Mouse (Mus musculus) brain, embryonic 14.5 days (tissue): ENCODE results near the gene Xrcc6. TPM values are rescaled to one million over a fixed set of nuclear protein-coding genes. Genes with fewer than 3 reads are reported as not detected.
"Not testable (repeated sequence)": the region's sequence is repeated elsewhere in the genome, so short reads cannot be mapped to it uniquely, and the experiment has no call there.

ENCODE experiments used
- DNase-seq: peaks from one replicate; pipeline ENCODE4 v3.0.0-alpha.2; 2011; ENCODE audit warnings: low read depth
- CTCF ChIP-seq: fragments of 200-500 bp; IDR thresholded peaks from 2 replicates; pipeline ENCODE4 v1.5.1; 2012; ENCODE audit warnings: inconsistent platforms, mild to moderate bottlenecking, moderate library complexity, borderline replicate concordance; ENCODE audit not compliant: insufficient read depth, insufficient read length; ENCODE audit errors: extremely low read depth
- POLR2A ChIP-seq: fragments of 200-500 bp; IDR thresholded peaks from 2 replicates; pipeline ENCODE4 v1.6.1; 2012; ENCODE audit warnings: mild to moderate bottlenecking, inconsistent platforms, borderline replicate concordance; ENCODE audit not compliant: poor library complexity, insufficient read depth, insufficient read length, severe bottlenecking; ENCODE audit errors: extremely low read depth
- polyA plus RNA-seq: library from polyadenylated mRNA; depleted of rRNA; stranded (reverse); fragments of >200 nt; gene quantifications from 2 replicates; pipeline ENCODE4 v1.2.3, GENCODE M21; 2012

The Xrcc6 gene
- polyA plus RNA-seq, 1 experiment = 27.6 TPM

GRCm38 (mm10) chr15:81955414-81955813 lies 32.2 kb upstream of the Xrcc6 start:
- TF ChIP-seq CTCF (no peak), POLR2A (no peak)

GRCm38 (mm10) chr15:81956457-81956856 lies 31.2 kb upstream of the Xrcc6 start:
- peak; percentile 47 for DNase-seq
- TF ChIP-seq CTCF (peak; percentile 75), POLR2A (no peak)

More at GRCm38 (mm10) chr15:81955414-81955813, 32.2 kb upstream of the Xrcc6 start:
- no peak for DNase-seq

- no peak for TF ChIP-seq CTCF
- no peak for TF ChIP-seq POLR2A
- no peak for DNase-seq
Observed at GRCm38 (mm10) chr15:81957598-81957997, 30.0 kb upstream of the Xrcc6 start.

- no peak for DNase-seq
- TF ChIP-seq CTCF = no peak
- no peak for TF ChIP-seq POLR2A
Observed at GRCm38 (mm10) chr15:81958906-81959305, 28.7 kb upstream of the Xrcc6 start.

DNA sequence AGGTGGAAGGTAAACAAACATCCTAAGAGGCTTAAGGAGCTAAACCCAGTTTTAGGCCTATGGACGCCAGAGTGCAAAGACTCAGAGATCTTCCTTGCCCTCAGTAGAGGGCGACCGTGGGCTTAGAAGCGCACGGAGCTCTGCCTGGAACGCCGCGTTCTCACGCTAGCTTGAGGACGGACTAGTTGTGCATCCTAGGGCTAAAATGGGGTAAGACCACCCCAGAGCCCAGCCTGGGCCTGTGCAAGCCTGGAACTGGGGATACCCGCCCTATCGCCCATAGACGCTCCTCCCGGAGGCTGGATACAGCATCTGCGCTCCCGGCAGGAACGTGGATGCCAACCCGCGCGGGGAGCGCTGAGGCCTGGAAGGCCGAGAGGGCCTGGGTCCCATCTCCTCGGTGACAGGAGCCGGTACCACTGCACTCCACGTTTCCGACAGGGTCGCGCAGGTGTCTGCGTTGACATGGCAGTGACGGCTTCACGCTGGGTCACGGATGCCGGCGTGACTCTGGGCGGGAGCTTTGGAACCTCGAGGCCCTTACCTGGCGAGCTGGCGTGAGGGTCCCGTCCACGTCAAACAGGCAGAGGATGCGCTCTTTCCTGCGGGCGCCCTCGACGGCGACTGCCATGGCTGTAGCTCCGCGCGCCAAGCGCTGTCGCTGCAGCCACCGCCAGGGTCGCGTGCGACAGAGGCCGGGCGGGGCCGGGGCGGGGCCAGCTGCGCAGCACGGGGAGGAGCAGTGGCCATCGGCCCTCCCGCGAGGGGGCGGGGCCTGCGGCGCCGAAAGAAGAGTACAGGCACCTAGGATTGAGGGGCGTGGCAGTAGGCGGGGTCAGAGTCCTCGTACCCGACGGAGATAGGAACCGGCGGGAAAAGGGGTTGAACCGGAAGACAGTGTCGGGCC lies 27.2 kb upstream of the Xrcc6 start, which contains the start of gene Pmm1:
Gene Pmm1, minus strand, starts transcription at position 760 of the 907 bp plus-strand sequence.
- peak; percentile 98 for DNase-seq
- TF ChIP-seq CTCF = peak; percentile 79
- TF ChIP-seq POLR2A = peak; percentile 52

- TF ChIP-seq CTCF = no peak
- no peak for TF ChIP-seq POLR2A
- no peak for DNase-seq
Observed at GRCm38 (mm10) chr15:81961078-81961451, 26.6 kb upstream of the Xrcc6 start.

DNA sequence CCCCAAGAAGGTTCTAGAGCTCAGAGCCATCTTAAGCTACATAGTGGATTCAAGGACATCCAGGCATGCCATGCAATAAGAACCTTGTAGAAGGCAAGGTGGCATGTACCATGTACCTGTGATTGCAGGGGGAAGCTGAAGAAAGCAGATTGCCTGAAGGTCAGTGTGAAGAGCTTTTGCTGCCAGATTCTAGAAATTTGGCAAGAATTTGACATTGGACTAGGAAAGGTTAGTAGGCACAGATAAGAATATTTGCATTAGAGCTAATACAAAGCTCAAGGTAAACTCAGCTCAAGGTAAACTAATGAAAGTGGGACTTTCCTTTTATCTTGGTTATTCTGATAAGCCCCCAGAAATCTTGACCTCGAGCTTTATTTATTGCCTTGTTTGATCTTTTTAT lies 23.4 kb upstream of the Xrcc6 start:
- TF ChIP-seq POLR2A (no peak), CTCF (no peak)
- DNase-seq = no peak

DNA sequence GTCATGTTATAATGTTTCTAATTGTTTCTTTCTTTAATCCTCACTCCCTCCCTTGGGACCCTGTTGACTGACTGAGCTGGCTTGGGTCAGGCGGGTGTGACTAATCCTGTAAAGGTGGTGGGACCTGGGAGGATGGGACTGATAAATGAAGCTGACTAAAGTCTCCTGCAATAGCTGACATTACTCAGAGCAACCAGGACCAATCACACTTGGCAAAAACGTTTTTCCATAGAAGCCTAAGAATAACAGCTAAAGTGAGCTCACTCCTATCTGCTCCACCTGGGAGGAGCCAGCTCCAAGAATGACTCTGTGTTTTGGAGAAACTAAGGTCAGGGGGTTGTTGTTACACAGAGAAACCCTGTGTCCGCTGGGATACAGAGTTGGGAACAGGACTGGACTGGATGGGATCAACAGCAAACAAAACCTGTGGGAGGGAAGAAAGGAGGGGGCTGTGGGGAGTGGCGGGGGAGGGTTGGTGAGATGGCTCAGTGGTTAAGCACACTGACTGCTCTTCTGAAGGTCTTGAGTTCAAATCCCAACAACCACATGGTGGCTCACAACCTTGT lies 22.6 kb upstream of the Xrcc6 start:
- TF ChIP-seq CTCF (no peak), POLR2A (no peak)
- no peak for DNase-seq

DNA sequence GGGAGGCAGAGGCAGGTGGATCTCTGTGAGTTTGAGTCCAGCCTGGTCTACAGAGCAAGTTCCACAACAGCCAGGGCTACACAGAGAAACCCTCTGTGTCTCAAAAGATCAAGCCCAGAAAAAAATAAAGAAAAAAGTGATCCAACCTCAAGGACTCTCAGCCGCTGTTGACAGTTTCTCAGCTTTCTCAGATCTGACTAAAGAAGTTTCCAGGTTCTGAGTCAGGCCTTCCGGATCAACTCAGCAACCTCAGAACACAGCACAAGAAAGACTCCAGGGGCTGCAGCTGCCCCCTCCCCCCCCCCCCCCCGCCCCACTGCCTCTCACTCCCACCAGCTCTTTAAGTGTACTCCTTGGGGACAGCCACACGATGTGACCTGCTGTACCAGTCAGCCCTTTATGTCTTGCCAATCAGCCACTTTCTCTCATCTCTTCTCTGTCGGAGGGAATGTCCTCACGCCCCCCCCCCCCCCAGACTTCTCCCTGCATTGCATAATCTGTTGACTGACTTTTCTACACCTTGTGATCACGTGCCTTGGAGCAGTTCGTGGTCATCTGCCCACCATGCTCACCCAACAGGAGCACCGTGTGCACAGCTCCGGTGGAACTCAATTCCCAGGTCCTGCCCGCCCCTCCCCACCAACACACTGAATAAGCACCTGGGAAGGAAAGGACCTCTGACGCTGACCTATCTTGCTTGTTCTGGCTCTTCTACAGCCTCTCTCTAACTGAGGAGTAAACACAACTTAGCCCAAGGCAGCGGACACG lies 21.4 kb upstream of the Xrcc6 start:
- TF ChIP-seq CTCF = no peak
- no peak for TF ChIP-seq POLR2A
- no peak for DNase-seq

- no peak for DNase-seq
Observed at GRCm38 (mm10) chr15:81967821-81968220, 19.8 kb upstream of the Xrcc6 start.

GRCm38 (mm10) chr15:81968447-81968846 lies 19.2 kb upstream of the Xrcc6 start:
- TF ChIP-seq POLR2A (no peak), CTCF (no peak)
- no peak for DNase-seq

More at GRCm38 (mm10) chr15:81967821-81968220, 19.8 kb upstream of the Xrcc6 start:
- TF ChIP-seq CTCF = no peak
- no peak for TF ChIP-seq POLR2A

DNA sequence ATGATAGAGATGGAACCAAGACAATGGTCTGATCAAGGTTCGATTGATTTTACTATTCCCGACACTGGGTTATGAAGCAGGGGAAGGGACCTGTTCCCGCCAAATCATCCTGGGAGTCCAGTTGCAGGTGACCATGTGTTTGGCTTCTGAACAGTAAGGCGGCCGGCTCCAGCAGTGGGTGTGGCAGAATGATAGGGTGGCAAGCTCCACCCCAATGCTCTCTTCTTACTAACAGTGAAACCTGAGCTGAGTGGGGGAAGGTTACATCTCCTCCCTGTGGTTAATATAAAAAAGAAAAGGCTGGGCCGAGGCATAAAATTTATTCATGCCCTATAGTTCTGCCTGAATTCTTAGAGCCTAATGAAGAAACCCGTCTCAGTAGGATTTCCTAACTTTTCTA lies 18.5 kb upstream of the Xrcc6 start:
- DNase-seq = no peak
- TF ChIP-seq CTCF (no peak), POLR2A (no peak)

DNA sequence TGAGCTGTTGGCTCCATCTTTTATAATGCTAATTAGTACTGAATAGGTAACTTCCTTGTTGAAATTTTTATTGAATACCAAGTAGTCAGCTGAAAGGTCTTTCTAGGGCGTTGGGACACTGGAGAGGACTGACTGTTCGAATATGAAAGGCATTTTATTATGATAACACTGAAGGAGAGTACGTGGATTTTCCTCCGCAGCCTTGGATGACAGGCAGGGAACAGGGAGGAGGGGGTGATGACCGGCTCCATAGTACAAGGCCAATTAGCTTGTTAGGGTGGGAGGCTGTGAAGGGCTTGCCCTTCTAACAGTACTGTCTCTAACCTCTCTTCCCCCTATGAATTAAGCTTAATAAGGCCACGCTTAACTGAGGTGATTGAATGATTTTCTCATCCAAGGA lies 18.0 kb upstream of the Xrcc6 start:
- not testable (repeated sequence) for DNase-seq

- DNase-seq = not testable (repeated sequence)
Observed at GRCm38 (mm10) chr15:81970498-81970897, 17.1 kb upstream of the Xrcc6 start.

DNA sequence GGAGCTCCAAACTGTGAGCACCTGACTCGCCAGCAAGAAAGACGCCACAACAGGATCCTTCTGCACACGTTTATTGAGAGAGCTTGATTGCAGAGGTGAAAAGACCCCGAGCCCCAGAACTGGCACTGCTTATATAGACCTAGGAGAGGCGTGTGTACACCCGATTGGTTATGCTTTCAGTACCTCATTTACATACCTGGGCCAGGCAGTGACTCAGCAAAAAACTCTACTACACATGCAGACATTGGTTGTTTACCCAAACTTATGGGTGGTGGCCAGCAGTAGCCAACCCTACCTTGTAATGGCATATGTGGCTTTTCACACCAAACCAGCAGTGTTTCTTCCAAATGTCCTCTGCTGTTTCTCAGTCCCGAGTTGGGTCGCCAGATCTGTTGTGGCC lies 12.5 kb upstream of the Xrcc6 start:
- DNase-seq = not testable (repeated sequence)
